Mouse (Mus musculus) activated CD4-positive, CD25-positive, alpha-beta regulatory T cell (primary cell): ENCODE measurements around the gene Igsf9. TPM values are rescaled to one million over a fixed set of nuclear protein-coding genes. Genes with fewer than 3 reads are reported as not detected.

ENCODE experiments used
- polyA plus RNA-seq, 2 experiments: library from polyadenylated mRNA; unstranded; fragments of 100-300 nt; shearing (Covaris generic); gene quantifications; one replicate each; pipeline ENCODE4 v1.2.1; 2017

Igsf9 gene
- polyA plus RNA-seq = under 1 TPM; 0.18 to 0.48 TPM

DNA sequence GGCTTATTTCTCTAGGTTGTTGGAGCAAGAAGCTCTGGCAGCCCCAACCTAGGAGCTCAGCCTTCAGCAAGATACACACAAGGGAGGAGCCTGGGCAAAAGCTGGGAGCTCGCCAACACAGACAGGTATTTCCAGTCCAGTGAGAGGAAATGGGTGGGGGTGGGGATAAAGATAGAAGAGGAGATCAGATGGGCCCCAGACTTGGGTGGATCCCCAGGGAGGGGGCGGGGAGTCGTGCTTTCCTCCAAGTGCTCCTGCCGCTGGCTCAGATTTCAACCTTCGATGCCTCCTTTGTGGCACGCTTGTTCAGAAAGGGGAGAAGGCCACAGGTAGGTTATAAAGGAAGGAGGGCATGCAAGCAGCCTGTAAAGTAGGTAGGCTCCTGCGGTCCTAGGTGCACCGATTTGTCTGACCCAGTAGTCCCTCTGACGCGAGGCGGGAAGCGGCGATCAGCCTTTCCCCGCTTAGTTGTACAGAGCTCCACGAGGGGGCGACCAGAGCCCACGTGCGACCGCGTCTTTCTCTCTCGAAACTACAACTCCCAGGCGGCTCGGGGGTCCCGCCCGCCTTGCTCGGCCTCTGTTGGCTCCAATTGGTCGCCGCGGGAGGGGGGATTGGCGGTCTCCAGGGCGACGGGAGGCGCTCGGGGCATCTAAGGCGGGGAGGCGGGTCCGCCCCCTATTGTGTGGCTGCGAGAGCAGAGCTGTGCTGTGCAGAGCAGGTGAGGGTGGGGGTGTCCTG, at the start of gene Igsf9:
Gene Igsf9, plus strand, starts transcription at position 249 of the 741 bp plus-strand sequence.

DNA sequence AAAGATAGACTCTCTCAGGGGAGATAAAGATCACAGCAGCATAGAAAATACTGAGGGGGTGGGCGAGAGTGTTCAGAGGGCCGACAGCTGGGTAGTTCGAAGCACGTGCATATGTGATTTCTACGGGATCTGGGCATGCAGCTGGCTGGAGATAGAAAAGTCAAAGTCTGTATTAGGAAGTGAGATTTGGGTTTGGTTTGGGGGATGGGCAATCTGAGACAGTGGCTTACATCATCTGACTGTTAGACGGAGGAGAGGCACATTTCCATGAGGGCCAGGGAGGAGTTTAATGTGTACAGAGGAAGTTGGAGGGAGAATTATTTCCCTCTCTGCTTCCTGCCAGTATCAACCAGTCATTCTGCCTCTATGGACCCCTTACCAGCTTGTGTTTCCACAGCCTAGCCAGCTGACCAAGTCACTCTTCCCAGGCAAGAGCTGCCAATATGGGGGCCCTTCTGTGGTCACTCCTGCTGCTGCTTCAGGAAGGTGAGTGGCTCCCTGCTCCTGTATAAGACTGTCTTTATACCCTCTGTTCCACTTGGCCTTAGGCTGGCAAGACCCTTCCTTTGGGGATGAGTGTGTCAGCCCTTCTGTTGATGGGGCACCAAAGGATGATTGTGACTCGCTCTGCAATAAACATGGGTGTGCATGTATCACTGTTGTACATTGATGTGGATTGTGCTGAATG, 6.4 kb upstream of the Igsf9 start, which contains the start of gene Slamf9:
Gene Slamf9, plus strand, starts transcription at position 305 of the 688 bp plus-strand sequence.

DNA sequence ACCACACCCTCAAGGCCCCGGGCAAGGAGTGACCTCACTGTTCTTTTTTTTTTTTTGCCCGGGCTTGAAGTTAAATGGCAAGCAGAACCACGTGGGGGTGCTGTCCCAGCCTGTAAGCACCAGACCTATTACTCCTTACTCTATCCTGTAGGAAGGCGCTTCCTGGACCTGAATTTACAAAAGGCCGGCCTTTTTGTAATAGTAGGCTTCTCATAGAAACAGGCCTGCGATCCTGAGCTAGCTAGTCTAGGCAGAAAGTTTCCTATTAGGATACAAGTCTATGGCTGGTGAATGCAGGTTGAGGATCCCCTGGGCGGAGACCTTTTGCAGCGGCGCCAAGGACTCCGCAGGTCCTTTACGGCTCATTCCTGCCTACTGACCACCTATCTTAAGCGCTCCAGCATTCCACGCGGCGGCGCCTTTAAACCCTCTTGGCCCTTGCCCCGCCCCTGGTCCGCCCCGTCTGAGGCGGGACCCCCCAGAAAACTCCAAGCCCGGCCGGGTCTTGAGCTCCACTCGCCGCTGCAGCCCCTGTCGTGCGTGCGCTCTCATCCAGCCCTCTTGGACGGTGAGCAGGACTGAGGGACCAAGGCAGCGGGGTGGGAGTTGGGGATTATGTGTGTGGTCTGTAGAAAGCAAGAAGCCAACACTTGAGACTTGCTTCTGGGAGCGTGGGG, 18.3 kb downstream of the Igsf9 start, which contains the start of gene Tagln2:
Gene Tagln2, plus strand, starts transcription at position 283 of the 677 bp plus-strand sequence.

GRCm38 (mm10) chr1:172520576-172521440, 39.2 kb downstream of the Igsf9 start, which contains the start of gene Cfap45:
Gene Cfap45, plus strand, starts transcription at chr1:172520801.

Other genes starting within 250 kb of the Igsf9 start
- gene Atp1a4, start 223.4 kb upstream of the Igsf9 start, polyA plus RNA-seq = not detected
- 10 to 100 TPM; 15.4 to 31.1 TPM for gene Igsf8, start 220.1 kb upstream of the Igsf9 start, polyA plus RNA-seq
- gene Atp1a2, start 183.7 kb upstream of the Igsf9 start, polyA plus RNA-seq = under 1 TPM; 0.17 to 0.42 TPM
- gene Kcnj9, start 152.5 kb upstream of the Igsf9 start, polyA plus RNA-seq = not detected
- gene Kcnj10, start 140.6 kb upstream of the Igsf9 start, polyA plus RNA-seq = not detected
- gene Pigm, start 105.2 kb upstream of the Igsf9 start, polyA plus RNA-seq = 1 to 10 TPM; 6.4 to 6.8 TPM
- not detected for gene Slamf9, start 6.4 kb upstream of the Igsf9 start, polyA plus RNA-seq
- gene Tagln2, start 18.3 kb downstream of the Igsf9 start, polyA plus RNA-seq = 100 to 1,000 TPM; 173 to 356 TPM
- 1 to 10 TPM in 1 of 2 experiments, under 1 TPM in 1; 0.21 to 1.2 TPM for gene Cfap45, start 39.0 kb downstream of the Igsf9 start, polyA plus RNA-seq
- not detected for gene Vsig8, start 74.2 kb downstream of the Igsf9 start, polyA plus RNA-seq
- gene Slamf8, start 108.8 kb downstream of the Igsf9 start, polyA plus RNA-seq = 1 to 10 TPM in 1 of 2 experiments, under 1 TPM in 1; 0.25 to 1.2 TPM
- not detected for gene Fcrl6, start 120.8 kb downstream of the Igsf9 start, polyA plus RNA-seq
- 1 to 10 TPM; 4.4 to 5.8 TPM for gene Dusp23, start 151.2 kb downstream of the Igsf9 start, polyA plus RNA-seq
- not detected for gene Crp, start 216.3 kb downstream of the Igsf9 start, polyA plus RNA-seq